Mouse (Mus musculus) liver, adult 2 months (tissue): Measurements from ENCODE around the gene Eif2b5.

Source experiments
- CTCF ChIP-seq: fragments of 200-500 bp; IDR thresholded peaks from 2 replicates; pipeline ENCODE4 v1.5.1; 2011; ENCODE audit warnings: low read depth, low read length, control low read depth
- POLR2A ChIP-seq: fragments of 200-500 bp; IDR thresholded peaks from 2 replicates; pipeline ENCODE4 v1.6.1; 2011; ENCODE audit warnings: low read length, control low read depth; ENCODE audit not compliant: insufficient read depth; ENCODE audit errors: extremely low read depth

DNA sequence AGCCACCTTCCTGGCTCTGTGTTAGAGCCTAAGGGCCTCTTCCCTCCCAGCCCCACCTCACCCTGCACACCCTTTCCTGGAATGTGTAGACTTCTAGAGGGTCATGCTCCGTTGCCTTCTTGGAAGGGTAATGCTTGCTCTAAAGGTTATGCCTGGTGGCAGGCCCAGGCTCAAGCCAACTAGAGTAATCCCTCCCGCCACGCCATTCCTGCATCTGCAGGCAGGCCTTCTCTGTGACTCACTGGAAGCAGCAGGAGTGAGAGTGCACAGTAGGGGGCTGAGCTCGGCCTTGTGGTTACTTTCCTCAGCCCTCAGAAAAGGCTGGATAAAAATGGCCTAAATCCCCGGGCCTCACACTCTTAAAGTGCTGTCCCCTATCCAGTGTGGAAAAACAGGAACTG, 38.5 kb downstream of the Eif2b5 start:
- no peak for TF ChIP-seq CTCF
- no peak for TF ChIP-seq POLR2A
